Mouse (Mus musculus): ENCODE results near the gene Rita1. TPM values are rescaled to one million over a fixed set of nuclear protein-coding genes. Genes with fewer than 3 reads are reported as not detected.

The Rita1 gene
- polyA plus RNA-seq, 1 experiment from 2014 or later: 6.1 TPM

DNA sequence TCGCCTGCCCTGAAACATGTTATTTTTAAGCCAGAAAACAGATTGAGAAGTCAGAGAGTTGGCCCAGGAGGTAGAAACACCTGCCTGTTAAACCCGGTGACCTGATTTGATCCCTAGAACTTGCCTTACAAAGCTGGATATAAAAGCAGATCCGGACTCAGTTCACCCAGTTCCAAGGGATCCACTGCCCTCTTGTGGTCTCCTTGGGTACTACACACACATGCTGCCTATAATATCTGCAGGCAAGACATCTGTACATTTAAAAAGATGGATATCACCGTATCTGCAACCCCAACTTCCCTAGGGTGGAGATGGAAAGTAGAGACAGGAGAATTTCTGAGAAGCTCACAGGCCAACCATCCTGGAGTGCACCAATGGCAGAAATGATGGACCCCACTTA, 3.5 kb upstream of the Rita1 start:
- Histone ChIP-seq H3K36me3 (ENCODE audit: control insufficient read depth, insufficient read depth) (peaks cover 42% of the 10 kb centered on the region), H3K27me3 (replicated peaks; ENCODE audit: control insufficient read depth, insufficient read depth, low read length) (no peaks in the 10 kb centered on the region), H3K4me3 (ENCODE audit: low read depth, low read length) (no peak overlapping the region), H3K9ac (ENCODE audit: low read depth, low read length) (no peak overlapping the region), H3K4me2 (replicated peaks; ENCODE audit: low read depth) (no peak overlapping the region), H3K9me3 (ENCODE audit: control insufficient read depth) (no peaks in the 10 kb centered on the region), H3K27ac (ENCODE audit: low read depth, low read length) (no peak overlapping the region), H3K4me1 (replicated peaks; ENCODE audit: control insufficient read depth, insufficient read depth, low read length) (no peaks in the 10 kb centered on the region)
- 98% methylated on average over 4 of the region's 4 CpGs for WGBS
- no peak for ATAC-seq
- peak; percentile 70 for TF ChIP-seq CTCF (IDR thresholded peaks at IDR 0.05; ENCODE audit: low read depth)

- Histone ChIP-seq H3K4me3 (ENCODE audit: low read depth, low read length) (peak overlapping the region; percentile 59), H3K4me2 (replicated peaks; ENCODE audit: low read depth) (peak overlapping the region; percentile 93), H3K27me3 (replicated peaks; ENCODE audit: control insufficient read depth, insufficient read depth, low read length) (no peaks in the 10 kb centered on the region), H3K9me3 (ENCODE audit: control insufficient read depth) (no peaks in the 10 kb centered on the region), H3K9ac (ENCODE audit: low read depth, low read length) (peak overlapping the region; percentile 72), H3K36me3 (ENCODE audit: control insufficient read depth, insufficient read depth) (peaks cover 23% of the 10 kb centered on the region), H3K27ac (ENCODE audit: low read depth, low read length) (peak overlapping the region; percentile 82), H3K4me1 (replicated peaks; ENCODE audit: control insufficient read depth, insufficient read depth, low read length) (no peaks in the 10 kb centered on the region)
- WGBS: under 1% methylated on average over 69 of the region's 69 CpGs
- ATAC-seq: peak; percentile 94
- TF ChIP-seq CTCF (IDR thresholded peaks at IDR 0.05; ENCODE audit: low read depth): no peak
These were observed 624 bp upstream of the Rita1 start for GRCm38 (mm10) chr5:120612822-120613604.

GRCm38 (mm10) chr5:120611416-120611815, 973 bp downstream of the Rita1 start:
- 44% methylated on average over 8 of the region's 8 CpGs for WGBS
- no peaks in the 10 kb centered on the region for H3K27me3 ChIP-seq (replicated peaks; ENCODE audit: control insufficient read depth, insufficient read depth, low read length)
- H3K9ac ChIP-seq (ENCODE audit: low read depth, low read length): peak overlapping the region; percentile 72; the same call in 1 of the 2 replicates
- H3K36me3 ChIP-seq (ENCODE audit: control insufficient read depth, insufficient read depth): peaks cover 9% of the 10 kb centered on the region; the same call in 1 of the 2 replicates
- no peak for ATAC-seq
- no peaks in the 10 kb centered on the region for H3K9me3 ChIP-seq (ENCODE audit: control insufficient read depth)
- H3K27ac ChIP-seq (ENCODE audit: low read depth, low read length): no peak overlapping the region
- peak overlapping the region; percentile 59 for H3K4me3 ChIP-seq (ENCODE audit: low read depth, low read length)
- H3K4me2 ChIP-seq (replicated peaks; ENCODE audit: low read depth): peak overlapping the region; percentile 93
- no peaks in the 10 kb centered on the region for H3K4me1 ChIP-seq (replicated peaks; ENCODE audit: control insufficient read depth, insufficient read depth, low read length)
- TF ChIP-seq CTCF (IDR thresholded peaks at IDR 0.05; ENCODE audit: low read depth): no peak

DNA sequence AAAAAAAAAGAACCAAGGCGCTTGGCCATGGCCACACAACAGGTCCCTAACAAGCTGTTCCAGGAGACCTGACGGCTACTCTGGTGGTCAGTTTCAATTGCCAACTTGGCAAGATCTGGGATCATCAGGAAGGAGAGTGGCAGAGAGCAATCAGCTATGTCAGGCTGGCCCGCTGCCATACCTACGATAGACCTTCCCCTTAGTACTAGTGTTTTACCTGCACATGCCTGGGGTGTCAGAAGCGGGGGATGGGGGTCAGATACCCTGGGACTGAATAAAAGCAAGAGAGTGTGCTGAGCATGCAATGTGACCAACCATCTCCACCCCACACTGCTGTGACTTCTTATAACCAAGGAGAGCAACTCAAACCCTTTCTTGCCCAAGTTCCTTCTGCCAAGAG, 1.5 kb downstream of the Rita1 start:
- no peak overlapping the region for H3K27ac ChIP-seq (ENCODE audit: low read depth, low read length)
- no peak for TF ChIP-seq CTCF (IDR thresholded peaks at IDR 0.05; ENCODE audit: low read depth)
- no peaks in the 10 kb centered on the region for H3K27me3 ChIP-seq (replicated peaks; ENCODE audit: control insufficient read depth, insufficient read depth, low read length)
- peaks cover 9% of the 10 kb centered on the region; the same call in 1 of the 2 replicates for H3K36me3 ChIP-seq (ENCODE audit: control insufficient read depth, insufficient read depth)
- H3K4me1 ChIP-seq (replicated peaks; ENCODE audit: control insufficient read depth, insufficient read depth, low read length): no peaks in the 10 kb centered on the region
- H3K9ac ChIP-seq (ENCODE audit: low read depth, low read length): no peak overlapping the region
- no peak overlapping the region for H3K4me2 ChIP-seq (replicated peaks; ENCODE audit: low read depth)
- ATAC-seq: no peak
- 84% methylated on average over 5 of the region's 5 CpGs for WGBS
- H3K9me3 ChIP-seq (ENCODE audit: control insufficient read depth): no peaks in the 10 kb centered on the region
- no peak overlapping the region; the same call in 1 of the 2 replicates for H3K4me3 ChIP-seq (ENCODE audit: low read depth, low read length)

GRCm38 (mm10) chr5:120609246-120609775, 3.1 kb downstream of the Rita1 start:
- no peak overlapping the region for H3K4me3 ChIP-seq (ENCODE audit: low read depth, low read length)
- TF ChIP-seq CTCF (IDR thresholded peaks at IDR 0.05; ENCODE audit: low read depth): no peak
- H3K36me3 ChIP-seq (ENCODE audit: control insufficient read depth, insufficient read depth): peaks cover 9% of the 10 kb centered on the region; the same call in 1 of the 2 replicates
- no peaks in the 10 kb centered on the region for H3K27me3 ChIP-seq (replicated peaks; ENCODE audit: control insufficient read depth, insufficient read depth, low read length)
- H3K4me1 ChIP-seq (replicated peaks; ENCODE audit: control insufficient read depth, insufficient read depth, low read length): no peaks in the 10 kb centered on the region
- H3K9me3 ChIP-seq (ENCODE audit: control insufficient read depth): no peaks in the 10 kb centered on the region
- H3K9ac ChIP-seq (ENCODE audit: low read depth, low read length): no peak overlapping the region
- H3K4me2 ChIP-seq (replicated peaks; ENCODE audit: low read depth): no peak overlapping the region
- ATAC-seq: no peak
- WGBS: 84% methylated on average over 16 of the region's 16 CpGs
- H3K27ac ChIP-seq (ENCODE audit: low read depth, low read length): no peak overlapping the region

- Histone ChIP-seq H3K9ac (ENCODE audit: low read depth, low read length) (no peak overlapping the region), H3K9me3 (ENCODE audit: control insufficient read depth) (no peaks in the 10 kb centered on the region)
These were observed 5.1 kb downstream of the Rita1 start for GRCm38 (mm10) chr5:120607335-120607734.

More at GRCm38 (mm10) chr5:120607335-120607734, 5.1 kb downstream of the Rita1 start:
- no peak for ATAC-seq
- no peak overlapping the region for H3K4me2 ChIP-seq (replicated peaks; ENCODE audit: low read depth)
- H3K4me3 ChIP-seq (ENCODE audit: low read depth, low read length): no peak overlapping the region
- TF ChIP-seq CTCF (IDR thresholded peaks at IDR 0.05; ENCODE audit: low read depth): no peak
- no peak overlapping the region for H3K27ac ChIP-seq (ENCODE audit: low read depth, low read length)
- 81% methylated on average over 3 of the region's 3 CpGs for WGBS
- H3K27me3 ChIP-seq (replicated peaks; ENCODE audit: control insufficient read depth, insufficient read depth, low read length): no peaks in the 10 kb centered on the region
- H3K36me3 ChIP-seq (ENCODE audit: control insufficient read depth, insufficient read depth): peaks cover 9% of the 10 kb centered on the region; the same call in 1 of the 2 replicates
- H3K4me1 ChIP-seq (replicated peaks; ENCODE audit: control insufficient read depth, insufficient read depth, low read length): no peaks in the 10 kb centered on the region
